Comparison of ENCODE assay signal across 12 mouse cellular contexts in genomic region chr1:91181784-91182450, GRCm38 (mm10). TPM values are rescaled to one million over a fixed set of nuclear protein-coding genes. Genes with fewer than 3 reads are reported as not detected.
DNase-seq lines count a peak whose midpoint lies in the region; ATAC-seq and TF ChIP-seq lines count a peak whose summit lies in the region.
"Had no signal": no experiment of that assay in that cellular context is flagged by ENCODE, and none has a peak within 500 bp of the region (broad histone marks: within the 10 kb centered on the region; RNA-seq: fewer than 3 reads in every experiment).

No protein-coding gene starts in this region.

- TF ChIP-seq CTCF in liver, adult 2 months (IDR thresholded peaks at IDR 0.05; ENCODE audit: low read depth, low read length): no peak
- TF ChIP-seq CTCF in cortical plate, adult 2 months (IDR thresholded peaks at IDR 0.05; ENCODE audit: extremely low read depth, insufficient read depth, low read length): no peak

- no peaks in the 10 kb centered on the region for H3K4me1 ChIP-seq in liver, adult 2 months (ENCODE audit: control insufficient read depth, insufficient read depth, low read length)
- peaks cover 11% of the 10 kb centered on the region; the same call in 1 of the 2 replicates for H3K4me1 ChIP-seq in liver, embryonic 12.5 days
- H3K4me1 ChIP-seq in cortical plate, adult 2 months (ENCODE audit: control insufficient read depth, insufficient read depth, low read length): peaks cover 6% of the 10 kb centered on the region; the same call in 1 of the 2 replicates
- peaks cover 19% of the 10 kb centered on the region; the same call in 1 of the 2 replicates for H3K4me1 ChIP-seq in liver, embryonic 15.5 days (replicated peaks)
- H3K4me1 ChIP-seq in forebrain, embryonic 12.5 days: peaks cover 9% of the 10 kb centered on the region

- peak overlapping the region; percentile 54; the same call in 1 of the 2 replicates for H3K27ac ChIP-seq in liver, adult 2 months (replicated peaks; ENCODE audit: insufficient read depth, low read depth, low read length)
- H3K27ac ChIP-seq in liver, embryonic 12.5 days: no peak overlapping the region
- peak overlapping the region; percentile 72 for H3K27ac ChIP-seq in cortical plate, adult 2 months (ENCODE audit: insufficient read depth, low read length)
- H3K27ac ChIP-seq in liver, embryonic 15.5 days (replicated peaks): no peak overlapping the region
- H3K27ac ChIP-seq in forebrain, embryonic 12.5 days: no peak overlapping the region
- H3K27ac ChIP-seq: neural tube, embryonic 12.5 days had no signal

- peak; percentile 17; the same call in 1 of the 2 replicates for ATAC-seq in frontal cortex, adult (ENCODE audit: low TSS enrichment)
- no peak for ATAC-seq in liver, embryonic 12.5 days
- no peak for ATAC-seq in liver, embryonic 15.5 days (ENCODE audit: insufficient read depth)
- no peak for ATAC-seq in forebrain, embryonic 12.5 days (ENCODE audit: low FRiP score)

- DNase-seq in frontal cortex, postnatal 10 days (ENCODE audit: low spot score in 2 of 2): no peak
- peak; percentile 32 for DNase-seq in liver, adult 2 months (ENCODE audit: extremely low read depth, low read depth, low spot score)
- no peak for DNase-seq in right cerebral cortex, postnatal 36 days (ENCODE audit: low spot score in 2 of 2)
- DNase-seq: kidney, adult 11 months; spleen, adult 18-20 months had no signal

- no peaks in the 10 kb centered on the region for H3K36me3 ChIP-seq in liver, adult 2 months (ENCODE audit: control insufficient read depth, insufficient read depth, low read length)
- H3K36me3 ChIP-seq in liver, embryonic 12.5 days: no peaks in the 10 kb centered on the region; the same call in 1 of the 2 replicates
- H3K36me3 ChIP-seq in liver, embryonic 15.5 days (replicated peaks): no peaks in the 10 kb centered on the region
- H3K36me3 ChIP-seq in forebrain, embryonic 12.5 days (replicated peaks): no peaks in the 10 kb centered on the region
- H3K36me3 ChIP-seq: neural tube, embryonic 12.5 days had no signal

- WGBS in liver, adult 2 months: 24% methylated on average over 12 of the region's 12 CpGs
- 51% methylated on average over 12 of the region's 12 CpGs for WGBS in liver, embryonic 12.5 days (ENCODE audit: insufficient replicate concordance)
- WGBS in liver, embryonic 15.5 days (ENCODE audit: insufficient replicate concordance): 26% methylated on average over 12 of the region's 12 CpGs
- 67% methylated on average over 12 of the region's 12 CpGs for WGBS in forebrain, embryonic 12.5 days

- TF ChIP-seq POLR2A in liver, adult 2 months (IDR thresholded peaks at IDR 0.05; ENCODE audit: extremely low read depth, insufficient read depth, low read length): no peak
- TF ChIP-seq POLR2A in cortical plate, adult 2 months (IDR thresholded peaks at IDR 0.05; ENCODE audit: extremely low read depth, insufficient read depth, low read length): no peak

- H3K4me2 ChIP-seq in liver, embryonic 12.5 days: no peak overlapping the region
- H3K4me2 ChIP-seq in liver, embryonic 15.5 days: peak overlapping the region; percentile 21
- H3K4me2 ChIP-seq in forebrain, embryonic 12.5 days: no peak overlapping the region
- H3K4me2 ChIP-seq: neural tube, embryonic 12.5 days had no signal

- no peak overlapping the region; the same call in 1 of the 2 replicates for H3K4me3 ChIP-seq in liver, adult 2 months (ENCODE audit: insufficient read depth, low read depth, low read length)
- no peak overlapping the region for H3K4me3 ChIP-seq in liver, embryonic 12.5 days
- H3K4me3 ChIP-seq in cortical plate, adult 2 months (ENCODE audit: insufficient read depth, low read length): peak overlapping the region; percentile 82
- H3K4me3 ChIP-seq in liver, embryonic 15.5 days (replicated peaks): no peak overlapping the region
- no peak overlapping the region for H3K4me3 ChIP-seq in forebrain, embryonic 12.5 days (replicated peaks)
- H3K4me3 ChIP-seq: neural tube, embryonic 12.5 days had no signal

- H3K79me2 ChIP-seq in liver, adult 2 months (ENCODE audit: control insufficient read depth, insufficient read depth, low read length): no peaks in the 10 kb centered on the region

- no peak overlapping the region; the same call in 1 of the 2 replicates for H3K9ac ChIP-seq in liver, adult 2 months (ENCODE audit: low read depth, low read length)
- no peak overlapping the region for H3K9ac ChIP-seq in liver, embryonic 12.5 days
- H3K9ac ChIP-seq in liver, embryonic 15.5 days: no peak overlapping the region
- H3K9ac ChIP-seq in forebrain, embryonic 12.5 days: no peak overlapping the region
- H3K9ac ChIP-seq: neural tube, embryonic 12.5 days had no signal

- H3K9me3 ChIP-seq in liver, embryonic 12.5 days (replicated peaks): 0 out of 2 replicates have a peak, but pooled peaks cover 6% of the 10 kb centered on the region
- no peaks in the 10 kb centered on the region for H3K9me3 ChIP-seq in liver, embryonic 15.5 days (replicated peaks)
- no peaks in the 10 kb centered on the region for H3K9me3 ChIP-seq in forebrain, embryonic 12.5 days
- H3K9me3 ChIP-seq: neural tube, embryonic 12.5 days had no signal

- H3K27me3 ChIP-seq in liver, adult 2 months (ENCODE audit: control insufficient read depth, insufficient read depth, low read length): peaks cover 3% of the 10 kb centered on the region; the same call in 1 of the 2 replicates
- peaks cover 31% of the 10 kb centered on the region for H3K27me3 ChIP-seq in liver, embryonic 12.5 days (replicated peaks)
- peaks cover 26% of the 10 kb centered on the region for H3K27me3 ChIP-seq in liver, embryonic 15.5 days
- peaks cover 45% of the 10 kb centered on the region for H3K27me3 ChIP-seq in forebrain, embryonic 12.5 days

RNA-seq across cellular contexts. Expression of gene Ramp1, which starts 2.3 kb away (rescaled TPM):
- 3.6 and 4.6 TPM in 2 replicates for total RNA-seq in liver, adult 2 months (2014; rRNA removed)
- polyA plus RNA-seq in liver, adult 2 months (2012; rRNA removed): 6.3 and 6.6 TPM in 2 replicates
- 4.0 and 4.4 TPM in 2 replicates for polyA plus RNA-seq in liver, embryonic 12.5 days (2016; fragmentation: Nextera tagmentation; extraction: Ambion mirVana)
- polyA plus RNA-seq in cortical plate, adult 2 months (2012; rRNA removed): 76.5 and 76.6 TPM in 2 replicates
- polyA plus RNA-seq in liver, embryonic 15.5 days (2015; fragmentation: Nextera tagmentation; extraction: Ambion mirVana): 5.6 and 6.0 TPM in 2 replicates
- 0.10 and 0.26 TPM in 2 replicates for polyA plus RNA-seq in forebrain, embryonic 12.5 days (2016; fragmentation: Nextera tagmentation; extraction: Ambion mirVana)

RNA-seq across cellular contexts. Expression of gene Rbm44, which starts 37.0 kb away (rescaled TPM):
- 0.07 and 0.09 TPM in 2 replicates for total RNA-seq in liver, adult 2 months (2014; rRNA removed)
- polyA plus RNA-seq in liver, adult 2 months (2012; rRNA removed): not detected in 2 replicates
- polyA plus RNA-seq in liver, embryonic 12.5 days (2016; fragmentation: Nextera tagmentation; extraction: Ambion mirVana): 1.1 and 1.5 TPM in 2 replicates
- 0.04 TPM in 1 of 2 replicates, not detected in the other for polyA plus RNA-seq in cortical plate, adult 2 months (2012; rRNA removed)
- polyA plus RNA-seq in liver, embryonic 15.5 days (2015; fragmentation: Nextera tagmentation; extraction: Ambion mirVana): 0.90 and 1.4 TPM in 2 replicates
- 0.28 and 0.31 TPM in 2 replicates for polyA plus RNA-seq in forebrain, embryonic 12.5 days (2016; fragmentation: Nextera tagmentation; extraction: Ambion mirVana)
- polyA plus RNA-seq: C2C12 had no signal

Comparison
In these comparisons a context has a peak if more than half of its experiments do, and no peak if none do; other contexts are left out.
1. H3K27ac ChIP-seq: peak in liver, adult 2 months (single experiment) and cortical plate, adult 2 months (single experiment); none in liver, embryonic 12.5 days (single experiment), liver, embryonic 15.5 days (single experiment) and forebrain, embryonic 12.5 days (single experiment).
2. RNA of gene Ramp1, which starts 2.3 kb away (polyA plus RNA-seq): 76.5 to 76.6 TPM in cortical plate, adult 2 months; 6.3 to 6.6 TPM in liver, adult 2 months, 5.6 to 6.0 TPM in liver, embryonic 15.5 days, 4.0 to 4.4 TPM in liver, embryonic 12.5 days and 0.10 to 0.26 TPM in forebrain, embryonic 12.5 days; every median in the first group is over 10 times any median in the second.